Comparison of ENCODE assay signal across 19 mouse cellular contexts in the genomic region with DNA sequence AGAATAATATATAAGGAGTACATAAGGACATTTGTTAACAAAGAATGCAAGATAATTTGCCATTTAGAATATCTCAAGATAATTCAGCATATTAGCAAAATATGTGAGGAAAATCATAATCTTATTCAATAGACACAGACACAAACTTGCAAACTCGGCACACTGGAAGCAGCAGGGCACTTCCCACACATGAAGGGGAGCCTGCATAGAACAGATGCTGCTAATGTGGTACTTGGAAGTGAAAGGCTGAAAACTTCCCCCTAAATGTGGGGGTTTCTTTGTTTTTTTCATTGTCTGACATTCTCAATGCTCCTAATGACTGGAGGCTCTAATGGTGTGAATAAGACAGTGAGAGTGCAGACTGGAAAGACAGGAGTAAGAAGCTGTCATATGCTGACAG. TPM values are rescaled to one million over a fixed set of nuclear protein-coding genes. Genes with fewer than 3 reads are reported as not detected.
"Had no signal": no experiment of that assay in that cellular context is flagged by ENCODE, and none has a peak within 500 bp of the region (broad histone marks: within the 10 kb centered on the region; RNA-seq: fewer than 3 reads in every experiment).

No protein-coding gene starts in this region.

- H3K9me3 ChIP-seq: intestine, embryonic 15.5 days; limb, embryonic 13.5 days; midbrain, embryonic 13.5 days had no signal

- H3K27ac ChIP-seq: intestine, embryonic 15.5 days; limb, embryonic 13.5 days; liver, embryonic 14.5 days; midbrain, embryonic 13.5 days; stomach, postnatal 0 days had no signal

- H3K4me3 ChIP-seq: intestine, embryonic 15.5 days; limb, embryonic 13.5 days; midbrain, embryonic 13.5 days had no signal

- DNase-seq: kidney, adult 18-20 months; kidney, postnatal 10 days; kidney, postnatal 4 days; left cerebral cortex, postnatal 4 days; lung, adult 18-20 months; thymus, adult 18-20 months; thymus, postnatal 14 days had no signal

- H3K27me3 ChIP-seq: intestine, embryonic 15.5 days; limb, embryonic 13.5 days; midbrain, embryonic 13.5 days had no signal

- H3K9ac ChIP-seq: intestine, embryonic 15.5 days; limb, embryonic 13.5 days; liver, embryonic 14.5 days; midbrain, embryonic 13.5 days had no signal

- ATAC-seq: intestine, embryonic 15.5 days; midbrain, embryonic 13.5 days had no signal

- H3K36me3 ChIP-seq: intestine, embryonic 15.5 days; limb, embryonic 13.5 days; midbrain, embryonic 13.5 days had no signal

- H3K4me2 ChIP-seq: intestine, embryonic 15.5 days; limb, embryonic 13.5 days; midbrain, embryonic 13.5 days had no signal

- H3K4me1 ChIP-seq: intestine, embryonic 15.5 days; limb, embryonic 13.5 days; midbrain, embryonic 13.5 days had no signal

RNA-seq across cellular contexts. Expression of gene Olfr686, which starts 7.5 kb away (rescaled TPM):
- total RNA-seq: left cerebral cortex, adult 18-20 months; left cerebral cortex, postnatal 10 days; left cerebral cortex, postnatal 4 days; liver, adult 2 months; midbrain, postnatal 0 days had no signal
- polyA plus RNA-seq: intestine, embryonic 15.5 days; kidney, embryonic 14.5 days; limb, embryonic 13.5 days; liver, adult 2 months; liver, embryonic 14.5 days; lung, embryonic 16.5 days; midbrain, embryonic 13.5 days; midbrain, postnatal 0 days; neural tube, embryonic 14.5 days; stomach, postnatal 0 days had no signal

RNA-seq across cellular contexts. Expression of gene Olfr685, which starts 28.9 kb away (rescaled TPM):
- total RNA-seq: left cerebral cortex, adult 18-20 months; left cerebral cortex, postnatal 10 days; left cerebral cortex, postnatal 4 days; liver, adult 2 months; midbrain, postnatal 0 days had no signal
- polyA plus RNA-seq: intestine, embryonic 15.5 days; kidney, embryonic 14.5 days; limb, embryonic 13.5 days; liver, adult 2 months; liver, embryonic 14.5 days; lung, embryonic 16.5 days; midbrain, embryonic 13.5 days; midbrain, postnatal 0 days; neural tube, embryonic 14.5 days; stomach, postnatal 0 days had no signal

RNA-seq across cellular contexts. Expression of gene Olfr684, which starts 51.3 kb away (rescaled TPM):
- total RNA-seq: left cerebral cortex, adult 18-20 months; left cerebral cortex, postnatal 10 days; left cerebral cortex, postnatal 4 days; liver, adult 2 months; midbrain, postnatal 0 days had no signal
- polyA plus RNA-seq: intestine, embryonic 15.5 days; kidney, embryonic 14.5 days; limb, embryonic 13.5 days; liver, adult 2 months; liver, embryonic 14.5 days; lung, embryonic 16.5 days; midbrain, embryonic 13.5 days; midbrain, postnatal 0 days; neural tube, embryonic 14.5 days; stomach, postnatal 0 days had no signal
